Mouse (Mus musculus) C2C12 (cell line): ENCODE data around the gene Mgat4c. TPM values are rescaled to one million over a fixed set of nuclear protein-coding genes. Genes with fewer than 3 reads are reported as not detected.

Experiments
- H3K27me3 ChIP-seq: one replicate; pipeline ENCODE4 v1.6.1; 2011; ENCODE audit not compliant: control insufficient read depth, insufficient read depth, insufficient read length
- H3K36me3 ChIP-seq: one replicate; pipeline ENCODE4 v1.6.1; 2011; ENCODE audit not compliant: control insufficient read depth, insufficient read depth
- H3K4me3 ChIP-seq: one replicate; pipeline ENCODE4 v1.5.1; 2011; ENCODE audit warnings: mild to moderate bottlenecking, control low read depth; ENCODE audit not compliant: poor library complexity, insufficient read depth, severe bottlenecking
- H3K79me2 ChIP-seq: one replicate; pipeline ENCODE4 v1.6.1; 2011; ENCODE audit not compliant: control insufficient read depth, insufficient read depth
- H3K79me3 ChIP-seq: one replicate; pipeline ENCODE4 v1.6.1; 2011; ENCODE audit warnings: low read depth, control low read depth
- H3ac ChIP-seq: one replicate; pipeline ENCODE3; 2011; ENCODE audit warnings: low read depth; ENCODE audit not compliant: control insufficient read depth, insufficient read length
- CEBPB ChIP-seq: IDR thresholded peaks from one replicate; pipeline ENCODE4 v1.6.1; 2011; ENCODE audit warnings: low read depth, mild to moderate bottlenecking, control low read depth, moderate library complexity
- CTCF ChIP-seq: IDR thresholded peaks from one replicate; pipeline ENCODE4 v1.5.1; 2011; ENCODE audit not compliant: control insufficient read depth, insufficient read depth, insufficient read length
- FOSL1 ChIP-seq: IDR thresholded peaks from one replicate; pipeline ENCODE4 v1.8.0; 2011; ENCODE audit warnings: mild to moderate bottlenecking, low read length; ENCODE audit not compliant: poor library complexity, insufficient read depth, severe bottlenecking
- MAX ChIP-seq: IDR thresholded peaks from one replicate; pipeline ENCODE4 v1.6.1; 2011; ENCODE audit warnings: mild to moderate bottlenecking, control low read depth
- MYOD1 ChIP-seq: IDR thresholded peaks from one replicate; pipeline ENCODE4 v1.6.1; 2011; ENCODE audit warnings: low read depth; ENCODE audit not compliant: control insufficient read depth, insufficient read length
- MYOG ChIP-seq: IDR thresholded peaks from one replicate; pipeline ENCODE4 v1.6.1; 2011; ENCODE audit not compliant: control insufficient read depth, insufficient read length; ENCODE audit errors: extremely low read depth
- USF1 ChIP-seq: IDR thresholded peaks from one replicate; pipeline ENCODE4 v1.6.1; 2011; ENCODE audit warnings: low read depth, mild to moderate bottlenecking, control low read depth, moderate library complexity
- polyA plus RNA-seq: library from polyadenylated mRNA; unstranded; fragments of >200 nt; fragmentation: generic; extraction: Trizol; gene quantifications from one replicate; pipeline ENCODE4 v1.2.1, GENCODE M21; 2012; ENCODE audit warnings: missing spikeins

Gene Mgat4c
- polyA plus RNA-seq, 1 experiment: not detected

DNA sequence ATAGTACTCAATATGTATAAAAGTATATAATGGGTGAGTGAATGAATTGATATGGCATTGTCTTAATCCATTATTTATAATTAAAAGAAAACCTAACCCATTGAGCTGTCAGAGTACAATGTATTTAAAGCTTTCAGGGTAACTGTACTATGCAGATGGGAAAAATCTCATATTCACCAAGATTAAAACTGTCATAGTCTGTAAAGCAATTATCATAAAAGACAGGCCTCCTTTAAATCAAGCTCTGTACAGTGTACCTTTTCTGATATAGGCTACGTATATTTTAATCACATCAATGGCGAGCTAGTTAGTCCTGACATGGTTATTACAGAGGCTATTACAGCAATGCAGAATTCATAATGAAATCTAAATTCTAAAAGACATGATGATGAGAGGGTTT lies 146.7 kb downstream of the Mgat4c start:
- Histone ChIP-seq H3K4me3 (no peak overlapping the region), H3ac (no peak overlapping the region), H3K79me2 (no peaks in the 10 kb centered on the region), H3K27me3 (no peaks in the 10 kb centered on the region), H3K36me3 (no peaks in the 10 kb centered on the region), H3K79me3 (no peaks in the 10 kb centered on the region)
- TF ChIP-seq CEBPB (no peak), USF1 (no peak), FOSL1 (no peak), MYOG (no peak), CTCF (no peak), MYOD1 (no peak), MAX (no peak)

DNA sequence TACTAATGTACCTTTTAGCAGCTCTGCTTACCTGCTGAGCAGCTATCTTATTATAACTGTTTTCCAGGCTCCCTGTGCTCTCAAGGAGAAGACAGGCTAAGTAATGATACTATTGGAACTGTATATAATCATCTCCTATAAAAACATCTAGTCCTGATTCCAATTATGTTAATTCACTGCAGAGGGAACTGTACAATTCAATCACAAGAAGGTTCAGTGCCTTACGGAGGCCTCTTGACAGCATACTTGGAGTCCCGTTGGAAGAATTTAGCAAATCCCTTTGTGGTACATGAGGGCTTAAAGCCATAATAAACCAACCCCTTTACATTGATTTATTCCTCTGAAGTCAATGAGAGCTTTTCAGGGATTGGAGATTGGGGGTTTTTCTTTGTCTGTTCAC lies 174.8 kb downstream of the Mgat4c start:
- no peak for TF ChIP-seq FOSL1
- TF ChIP-seq CEBPB: no peak
- no peak for TF ChIP-seq MAX
- TF ChIP-seq CTCF: no peak
- TF ChIP-seq MYOD1: no peak
- TF ChIP-seq MYOG: no peak
- TF ChIP-seq USF1: no peak
- no peak overlapping the region for H3ac ChIP-seq
- H3K79me3 ChIP-seq: no peaks in the 10 kb centered on the region

DNA sequence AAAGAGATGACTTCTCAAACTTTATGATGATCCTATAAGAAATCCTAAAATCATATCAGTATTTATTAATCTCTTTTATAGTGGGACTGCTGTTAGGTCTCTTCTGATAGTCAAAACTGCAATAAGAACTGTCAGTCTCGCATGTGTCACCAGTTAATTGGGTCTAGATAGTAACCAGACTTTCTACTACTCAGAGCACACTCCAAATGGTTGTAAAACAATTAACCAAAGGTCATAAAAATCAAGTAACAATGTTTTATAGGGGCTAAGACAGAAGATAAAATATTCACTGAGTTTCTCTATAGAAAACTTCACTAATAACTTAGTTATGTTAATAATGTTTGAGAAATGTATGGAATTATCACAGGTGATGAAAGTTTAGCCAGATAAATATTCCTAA lies 208.6 kb downstream of the Mgat4c start:
- no peak overlapping the region for H3K4me3 ChIP-seq
- no peaks in the 10 kb centered on the region for H3K27me3 ChIP-seq
- H3K79me2 ChIP-seq: no peaks in the 10 kb centered on the region
- H3K36me3 ChIP-seq: no peaks in the 10 kb centered on the region
- TF ChIP-seq FOSL1: no peak
- TF ChIP-seq MYOG: no peak
- no peak for TF ChIP-seq CTCF
- H3K79me3 ChIP-seq: no peaks in the 10 kb centered on the region
- no peak overlapping the region for H3ac ChIP-seq

More for the DNA sequence above, 174.8 kb downstream of the Mgat4c start:
- Histone ChIP-seq H3K79me2 (no peaks in the 10 kb centered on the region), H3K27me3 (no peaks in the 10 kb centered on the region), H3K36me3 (no peaks in the 10 kb centered on the region), H3K4me3 (no peak overlapping the region)

DNA sequence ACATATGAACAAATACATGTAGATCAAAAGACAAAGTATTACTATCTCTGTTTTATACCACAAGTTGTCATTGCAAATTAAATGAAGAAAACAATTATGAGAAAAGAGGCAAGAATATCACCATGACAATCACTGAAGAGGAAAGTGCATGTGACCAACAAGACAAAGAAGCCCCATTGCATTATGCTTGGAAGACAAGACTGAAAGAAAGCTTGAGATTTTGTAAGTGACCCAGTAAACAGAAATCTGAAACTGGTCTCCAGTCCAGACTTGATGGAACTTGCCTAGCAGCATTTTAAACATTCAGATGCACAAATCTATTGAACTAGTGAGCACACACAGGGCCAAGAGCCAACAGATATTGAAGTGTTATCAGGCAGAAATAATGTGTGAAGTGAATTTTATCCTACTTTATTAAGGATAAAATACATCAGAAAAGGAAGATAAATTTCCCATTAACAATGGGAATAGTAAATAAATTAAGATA lies 236.1 kb downstream of the Mgat4c start:
- no peaks in the 10 kb centered on the region for H3K36me3 ChIP-seq
- H3K27me3 ChIP-seq: no peaks in the 10 kb centered on the region
- TF ChIP-seq FOSL1: no peak
- TF ChIP-seq CEBPB: no peak
- no peak for TF ChIP-seq USF1
- TF ChIP-seq MYOG: no peak
- TF ChIP-seq MAX: no peak
- no peak for TF ChIP-seq CTCF
- no peak for TF ChIP-seq MYOD1
- H3K79me3 ChIP-seq: no peaks in the 10 kb centered on the region
- H3ac ChIP-seq: no peak overlapping the region
- no peaks in the 10 kb centered on the region for H3K79me2 ChIP-seq
- no peak overlapping the region for H3K4me3 ChIP-seq

DNA sequence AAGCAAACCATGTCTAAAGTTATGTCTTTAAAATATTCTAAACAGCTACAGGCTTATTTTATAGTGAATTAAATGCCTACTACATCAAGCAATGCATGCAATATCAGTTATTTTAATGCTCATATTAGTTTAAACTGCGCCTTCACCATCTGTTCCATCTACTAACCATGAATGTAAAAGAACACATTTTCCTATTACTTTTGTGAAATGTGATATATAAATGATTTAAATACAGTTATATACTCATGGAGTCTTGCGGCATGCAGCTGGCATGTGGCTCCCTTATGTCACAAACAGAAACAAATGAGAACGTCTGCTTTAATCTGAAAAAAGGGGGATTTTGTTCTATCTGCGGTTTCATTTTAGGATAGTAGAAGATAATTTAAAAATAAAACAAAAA lies 316.3 kb downstream of the Mgat4c start:
- no peaks in the 10 kb centered on the region for H3K36me3 ChIP-seq
- no peaks in the 10 kb centered on the region for H3K79me3 ChIP-seq
- no peaks in the 10 kb centered on the region for H3K79me2 ChIP-seq
- no peak overlapping the region for H3K4me3 ChIP-seq
- no peak for TF ChIP-seq USF1
- H3ac ChIP-seq: no peak overlapping the region
- H3K27me3 ChIP-seq: no peaks in the 10 kb centered on the region

DNA sequence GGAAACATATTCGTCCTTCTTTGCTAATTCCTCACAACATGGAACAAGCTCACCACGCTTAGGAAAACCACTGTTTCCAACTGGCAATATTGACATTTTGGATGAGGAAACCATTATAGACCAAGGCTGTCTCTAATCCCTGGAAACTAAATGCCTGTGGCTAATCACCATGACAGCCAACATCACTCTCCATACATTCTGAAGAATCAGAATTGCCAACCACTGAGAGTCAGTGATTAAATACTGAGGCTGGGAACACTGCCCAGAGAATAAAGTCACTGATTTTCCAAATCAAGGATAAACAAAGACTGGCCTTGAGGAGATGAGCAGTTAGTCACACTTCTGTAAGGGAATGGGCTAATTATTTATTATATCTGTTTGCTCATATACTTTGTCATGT lies 361.2 kb downstream of the Mgat4c start:
- Histone ChIP-seq H3K36me3 (no peaks in the 10 kb centered on the region), H3K79me2 (no peaks in the 10 kb centered on the region), H3K4me3 (no peak overlapping the region), H3K27me3 (no peaks in the 10 kb centered on the region), H3K79me3 (no peaks in the 10 kb centered on the region), H3ac (no peak overlapping the region)
- TF ChIP-seq FOSL1: no peak
- no peak for TF ChIP-seq MYOG
- no peak for TF ChIP-seq USF1
- no peak for TF ChIP-seq MAX
- TF ChIP-seq MYOD1: no peak
- TF ChIP-seq CTCF: no peak
- TF ChIP-seq CEBPB: no peak

DNA sequence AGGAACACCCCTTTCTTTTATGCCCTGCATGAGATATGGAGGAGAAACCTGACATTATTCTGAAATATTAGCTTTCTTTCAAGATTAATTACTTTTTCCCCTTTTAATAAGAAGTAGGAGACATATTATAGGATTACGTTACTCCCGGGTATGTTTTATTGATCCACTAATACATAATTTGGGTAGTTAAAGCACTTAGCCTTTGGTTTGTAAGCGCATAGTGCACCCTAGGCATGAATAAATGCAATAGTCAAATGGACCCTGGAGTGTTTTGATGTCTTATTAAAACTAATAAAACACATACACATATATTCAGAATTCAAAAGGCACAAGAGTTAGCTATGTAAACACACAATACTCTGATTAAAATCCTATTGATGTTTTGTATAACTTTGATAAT lies 374.9 kb downstream of the Mgat4c start:
- no peaks in the 10 kb centered on the region for H3K36me3 ChIP-seq
- TF ChIP-seq MYOG (no peak), CEBPB (no peak), MYOD1 (no peak)
- no peaks in the 10 kb centered on the region for H3K79me3 ChIP-seq
- no peak overlapping the region for H3ac ChIP-seq
- H3K4me3 ChIP-seq: no peak overlapping the region
- no peaks in the 10 kb centered on the region for H3K27me3 ChIP-seq
- H3K79me2 ChIP-seq: no peaks in the 10 kb centered on the region
